11 mouse cellular contexts compared by ENCODE assay signal in genomic region chr10:93142600-93143284, GRCm38 (mm10). TPM values are rescaled to one million over a fixed set of nuclear protein-coding genes. Genes with fewer than 3 reads are reported as not detected.
DNase-seq lines count a peak whose midpoint lies in the region; ATAC-seq and TF ChIP-seq lines count a peak whose summit lies in the region.
"Had no signal": no experiment of that assay in that cellular context is flagged by ENCODE, and none has a peak within 500 bp of the region (broad histone marks: within the 10 kb centered on the region; RNA-seq: fewer than 3 reads in every experiment).

No protein-coding gene starts in this region.

- 49% methylated on average over 8 of the region's 8 CpGs for WGBS in heart, embryonic 10.5 days
- 8% methylated on average over 8 of the region's 8 CpGs for WGBS in liver, embryonic 14.5 days (ENCODE audit: insufficient replicate concordance)

- peak overlapping the region; percentile 42 for H3K4me3 ChIP-seq in heart, embryonic 10.5 days
- H3K4me3 ChIP-seq in megakaryocyte, embryonic 14.5 days (replicated peaks): peak overlapping the region; percentile 89
- H3K4me3 ChIP-seq in liver, embryonic 14.5 days (ENCODE audit: insufficient read depth in 1 of 2, low read depth in 2 of 2, low read length in 2 of 2): peak overlapping the region; percentile 67

- peak overlapping the region; percentile 67; the same call in 1 of the 2 replicates for H3K27ac ChIP-seq in heart, embryonic 10.5 days
- H3K27ac ChIP-seq in liver, embryonic 14.5 days: peak overlapping the region; percentile 99

- H3K4me1 ChIP-seq in heart, embryonic 10.5 days: 0 out of 2 replicates have a peak, but pooled peaks cover 6% of the 10 kb centered on the region
- peaks cover 57% of the 10 kb centered on the region for H3K4me1 ChIP-seq in megakaryocyte, embryonic 14.5 days
- peaks cover 29 to 36% of the 10 kb centered on the region in 2 experiments for H3K4me1 ChIP-seq in liver, embryonic 14.5 days (replicated peaks; ENCODE audit: control insufficient read depth in 2 of 2, insufficient read depth in 2 of 2, low read length in 1 of 2)

- DNase-seq in heart, embryonic 10.5 days (ENCODE audit: low spot score): no peak
- no peak for DNase-seq in heart, adult 18-20 months
- no peak for DNase-seq in liver, embryonic 14.5 days (ENCODE audit: low read depth in 3 of 3, low spot score in 3 of 3)
- peak; percentile 64 for DNase-seq in thymus, postnatal 25 days
- no peak for DNase-seq in layer of hippocampus, adult 9-10 months (ENCODE audit: low spot score)
- DNase-seq in embryo, embryonic 10 days (ENCODE audit: low spot score): no peak
- DNase-seq: cerebellum, adult 2 months; gastrocnemius, postnatal 10 days; layer of hippocampus, adult 9-11 months had no signal

- no peak for TF ChIP-seq CTCF in liver, embryonic 14.5 days (IDR thresholded peaks at IDR 0.05; ENCODE audit: low read depth)

- peak overlapping the region; percentile 83 for H3K4me2 ChIP-seq in liver, embryonic 14.5 days (ENCODE audit: low read depth)

- TF ChIP-seq EP300 in liver, embryonic 14.5 days (IDR thresholded peaks at IDR 0.05; ENCODE audit: low read depth): no peak

- no peaks in the 10 kb centered on the region for H3K27me3 ChIP-seq in heart, embryonic 10.5 days (ENCODE audit: insufficient read depth, poor library complexity, severe bottlenecking)
- no peaks in the 10 kb centered on the region for H3K27me3 ChIP-seq in megakaryocyte, embryonic 14.5 days (replicated peaks)
- no peaks in the 10 kb centered on the region for H3K27me3 ChIP-seq in liver, embryonic 14.5 days (ENCODE audit: control insufficient read depth, insufficient read depth, low read length)

- H3K9me3 ChIP-seq in heart, embryonic 10.5 days: no peaks in the 10 kb centered on the region
- H3K9me3 ChIP-seq in megakaryocyte, embryonic 14.5 days: no peaks in the 10 kb centered on the region
- no peaks in the 10 kb centered on the region for H3K9me3 ChIP-seq in liver, embryonic 14.5 days (ENCODE audit: control insufficient read depth, low read length)

- H3K36me3 ChIP-seq in heart, embryonic 10.5 days: no peaks in the 10 kb centered on the region
- peaks cover 11% of the 10 kb centered on the region for H3K36me3 ChIP-seq in megakaryocyte, embryonic 14.5 days (replicated peaks; ENCODE audit: low read length)
- no peaks in the 10 kb centered on the region for H3K36me3 ChIP-seq in liver, embryonic 14.5 days (replicated peaks; ENCODE audit: control insufficient read depth, insufficient read depth, low read depth)

- ATAC-seq in megakaryocyte, adult 5-6 weeks (ENCODE audit: poor library complexity, severe bottlenecking): no peak
- no peak for ATAC-seq in liver, embryonic 14.5 days (ENCODE audit: insufficient read depth)

- peak overlapping the region; percentile 89 for H3K9ac ChIP-seq in liver, embryonic 14.5 days (replicated peaks)

RNA-seq across cellular contexts. Expression of gene Cdk17, which starts 17.9 kb away (rescaled TPM):
- polyA plus RNA-seq in heart, embryonic 10.5 days (2016; fragmentation: Nextera tagmentation; extraction: Ambion mirVana): 16.4 and 20.0 TPM in 2 replicates
- 10 to 100 TPM; 13.1 to 13.5 TPM for total RNA-seq in heart, adult 18-20 months (2021)
- polyA plus RNA-seq in megakaryocyte, embryonic 14.5 days (2012; ENCODE audit: insufficient read depth, low replicate concordance): 2.3 TPM in 1 of 2 replicates, not detected in the other
- total RNA-seq in megakaryocyte, adult 5-6 weeks (2015): 33.0 and 36.3 TPM in 2 replicates
- 36.5 and 41.5 TPM in 2 replicates for total RNA-seq in megakaryocyte, adult 5-6 weeks (2017)
- 7.2 and 10.5 TPM in 2 replicates for polyA plus RNA-seq in liver, embryonic 14.5 days (2012; rRNA removed)
- 12.9 and 15.1 TPM in 2 replicates for polyA plus RNA-seq in liver, embryonic 14.5 days (2014; fragmentation: Nextera tagmentation; extraction: Ambion mirVana)
